ENCODE assay signal across 8 mouse cellular contexts in genomic region chr1:36270666-36271065, GRCm38 (mm10). TPM values are rescaled to one million over a fixed set of nuclear protein-coding genes. Genes with fewer than 3 reads are reported as not detected.
A peak's percentile ranks its signal among the peaks of the same experiment; 100 is the strongest.
DNase-seq lines count a peak whose midpoint lies in the region; ATAC-seq lines count a peak whose summit lies in the region.

No protein-coding gene starts in this region.

- 57% methylated on average over 3 of the region's 3 CpGs for WGBS in forebrain, embryonic 14.5 days

- no peaks in the 10 kb centered on the region for H3K9me3 ChIP-seq in forebrain, embryonic 14.5 days (replicated peaks; ENCODE audit: control insufficient read depth, low read length)

- H3K27me3 ChIP-seq in forebrain, embryonic 14.5 days (replicated peaks; ENCODE audit: control insufficient read depth, insufficient read depth, low read length), result 0 out of 2 replicates have a peak, but pooled peaks cover 4% of the 10 kb centered on the region

- no peak overlapping the region for H3K27ac ChIP-seq in forebrain, embryonic 14.5 days (ENCODE audit: low read depth, low read length)

- no peaks in the 10 kb centered on the region for H3K4me1 ChIP-seq in forebrain, embryonic 14.5 days (ENCODE audit: control insufficient read depth, insufficient read depth, low read length)

- no peak overlapping the region for H3K4me2 ChIP-seq in forebrain, embryonic 14.5 days (ENCODE audit: low read length)

- ATAC-seq in forebrain, embryonic 14.5 days, result no peak

- no peak overlapping the region for H3K4me3 ChIP-seq in forebrain, embryonic 14.5 days (ENCODE audit: low read depth, low read length)

- intact Hi-C loops in gastrocnemius, postnatal 14 days (cut with DNase I; ENCODE audit: low total_unique reads), result no loop called here

- no peaks in the 10 kb centered on the region for H3K36me3 ChIP-seq in forebrain, embryonic 14.5 days (ENCODE audit: control insufficient read depth, insufficient read depth, low read length)

- no peak overlapping the region for H3K9ac ChIP-seq in forebrain, embryonic 14.5 days (ENCODE audit: low read length)

- DNase-seq in adrenal gland, adult 2 months, result peak; percentile 45
- no peak for DNase-seq in adrenal gland, postnatal 14 days
- peak; percentile 24 for DNase-seq in gastrocnemius, postnatal 14 days
- peak; percentile 36 for DNase-seq in kidney, adult 9 months
- DNase-seq in lung, postnatal 4 days, result peak; percentile 51 to 64
- DNase-seq in cerebellum, adult 9-11 months, result no peak
- DNase-seq in forebrain, embryonic 14.5 days (ENCODE audit: low spot score), result no peak
- no peak for DNase-seq in retina, postnatal 1 day

RNA-seq across cellular contexts. Expression of gene Neurl3, which starts 3.8 kb away (rescaled TPM):
- 1 to 10 TPM; 4.3 to 9.5 TPM for total RNA-seq in adrenal gland, adult 2 months (2021)
- 6.3 and 7.6 TPM in 2 replicates for polyA plus RNA-seq in adrenal gland, adult 2 months (2012; rRNA removed)
- total RNA-seq in adrenal gland, postnatal 14 days (2021), result 4.0 and 5.8 TPM in 2 replicates
- total RNA-seq in gastrocnemius, postnatal 14 days (2021), result 1 to 10 TPM in 1 of 2 experiments, under 1 TPM in 1; 0.58 to 1.1 TPM
- polyA plus RNA-seq in forebrain, embryonic 14.5 days (2014; fragmentation: Nextera tagmentation; extraction: Ambion mirVana), result 0.32 and 0.51 TPM in 2 replicates

RNA-seq across cellular contexts. Expression of gene Uggt1, which starts 26.1 kb away (rescaled TPM):
- total RNA-seq in adrenal gland, adult 2 months (2021), result 10 to 100 TPM; 39.4 to 48.5 TPM
- polyA plus RNA-seq in adrenal gland, adult 2 months (2012; rRNA removed), result 7.6 and 9.9 TPM in 2 replicates
- total RNA-seq in adrenal gland, postnatal 14 days (2021), result 42.8 and 45.7 TPM in 2 replicates
- total RNA-seq in gastrocnemius, postnatal 14 days (2021), result 10 to 100 TPM; 19.5 to 20.3 TPM
- 66.8 and 75.9 TPM in 2 replicates for polyA plus RNA-seq in forebrain, embryonic 14.5 days (2014; fragmentation: Nextera tagmentation; extraction: Ambion mirVana)

RNA-seq across cellular contexts. Expression of gene Arid5a, which starts 36.9 kb away (rescaled TPM):
- 1 to 10 TPM; 5.2 to 5.9 TPM for total RNA-seq in adrenal gland, adult 2 months (2021)
- 4.1 and 5.3 TPM in 2 replicates for polyA plus RNA-seq in adrenal gland, adult 2 months (2012; rRNA removed)
- 6.0 and 10.6 TPM in 2 replicates for total RNA-seq in adrenal gland, postnatal 14 days (2021)
- total RNA-seq in gastrocnemius, postnatal 14 days (2021), result 10 to 100 TPM in 1 of 2 experiments, 1 to 10 TPM in 1; 7.8 to 12.0 TPM
- polyA plus RNA-seq in forebrain, embryonic 14.5 days (2014; fragmentation: Nextera tagmentation; extraction: Ambion mirVana), result 1.8 and 2.0 TPM in 2 replicates

Comparison
In these comparisons a context has a peak if more than half of its experiments do, and no peak if none do; other contexts are left out.
1. DNase-seq: peak in adrenal gland, adult 2 months (single experiment), gastrocnemius, postnatal 14 days (single experiment), kidney, adult 9 months (single experiment) and lung, postnatal 4 days (2 of 2); none in adrenal gland, postnatal 14 days (single experiment), cerebellum, adult 9-11 months (single experiment), forebrain, embryonic 14.5 days (single experiment) and retina, postnatal 1 day (single experiment).